10 mouse cellular contexts compared by ENCODE assay signal in the genomic region with DNA sequence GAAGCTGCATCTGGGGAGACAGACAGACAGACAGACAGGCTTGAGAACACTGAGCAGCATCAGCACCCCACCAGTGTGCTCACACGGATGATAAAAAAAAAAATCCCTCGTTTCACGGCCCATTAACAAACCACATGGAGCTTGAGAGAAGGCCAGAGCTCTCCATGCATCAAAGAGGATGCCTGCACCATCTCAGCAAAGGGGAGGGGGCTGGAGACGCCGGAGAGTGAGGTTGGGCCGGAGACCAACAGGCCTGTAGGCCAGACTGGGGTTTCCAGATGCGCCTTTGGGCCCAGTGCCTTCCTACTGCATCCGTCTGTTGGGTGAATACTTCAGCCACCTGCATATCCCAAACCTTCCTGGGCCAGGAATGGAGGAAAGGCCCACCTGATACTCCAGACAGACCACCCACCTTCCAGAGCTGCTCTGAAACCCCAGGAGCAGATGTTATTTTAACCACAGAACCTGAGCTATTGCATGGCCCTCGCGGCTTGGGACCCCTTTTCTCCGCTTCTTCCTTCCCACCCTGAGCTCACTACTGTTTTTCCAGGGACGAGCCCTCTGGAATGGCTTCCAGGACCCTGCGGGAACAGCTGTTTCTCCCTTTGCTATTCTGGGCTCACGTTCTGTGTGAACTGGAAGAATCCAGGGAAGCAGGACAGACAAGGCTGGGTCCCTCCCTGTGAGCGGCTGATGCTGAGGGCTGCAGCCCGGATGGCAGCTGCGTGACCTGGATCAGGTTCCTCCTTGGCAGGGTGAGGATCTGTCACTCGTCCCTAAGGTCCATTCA.
A peak's percentile ranks its signal among the peaks of the same experiment; 100 is the strongest.
DNase-seq lines count a peak whose midpoint lies in the region; ATAC-seq and TF ChIP-seq lines count a peak whose summit lies in the region.
"Had no signal": no experiment of that assay in that cellular context is flagged by ENCODE, and none has a peak within 500 bp of the region (broad histone marks: within the 10 kb centered on the region; RNA-seq: fewer than 3 reads in every experiment).

No protein-coding gene starts in this region.

- no peak for ATAC-seq in liver, embryonic 12.5 days
- no peak for ATAC-seq in liver, postnatal 0 days
- ATAC-seq in hindbrain, embryonic 16.5 days, result peak; percentile 37; the same call in 1 of the 2 replicates

- peaks cover 53% of the 10 kb centered on the region for H3K4me1 ChIP-seq in liver, embryonic 12.5 days
- H3K4me1 ChIP-seq in liver, postnatal 0 days (ENCODE audit: insufficient read depth), result peaks cover 28% of the 10 kb centered on the region
- peaks cover 15% of the 10 kb centered on the region for H3K4me1 ChIP-seq in hindbrain, embryonic 16.5 days (ENCODE audit: control insufficient read depth, insufficient read depth, low read depth, low read length)

- no peak overlapping the region for H3K9ac ChIP-seq in liver, embryonic 12.5 days
- H3K9ac ChIP-seq in liver, postnatal 0 days (replicated peaks), result no peak overlapping the region
- no peak overlapping the region for H3K9ac ChIP-seq in hindbrain, embryonic 16.5 days (ENCODE audit: low read depth, low read length)

- WGBS in liver, embryonic 12.5 days (ENCODE audit: insufficient replicate concordance), result 78% methylated on average over 18 of the region's 18 CpGs
- 83% methylated on average over 18 of the region's 18 CpGs for WGBS in liver, postnatal 0 days (ENCODE audit: insufficient replicate concordance)
- 45% methylated on average over 18 of the region's 18 CpGs for WGBS in hindbrain, embryonic 16.5 days

- no peak overlapping the region for H3K4me2 ChIP-seq in liver, embryonic 12.5 days
- no peak overlapping the region for H3K4me2 ChIP-seq in liver, postnatal 0 days (ENCODE audit: low read depth, low read length)
- no peak overlapping the region for H3K4me2 ChIP-seq in hindbrain, embryonic 16.5 days (ENCODE audit: low read length)

- no peaks in the 10 kb centered on the region for H3K27me3 ChIP-seq in liver, embryonic 12.5 days (replicated peaks)
- H3K27me3 ChIP-seq in liver, postnatal 0 days (ENCODE audit: insufficient read depth, low read length), result no peaks in the 10 kb centered on the region
- H3K27me3 ChIP-seq in hindbrain, embryonic 16.5 days (replicated peaks; ENCODE audit: control insufficient read depth, insufficient read depth, low read length), result no peaks in the 10 kb centered on the region

- 0 out of 2 replicates have a peak overlapping the region, but pooled peaks have one; percentile 12 for H3K27ac ChIP-seq in liver, embryonic 12.5 days
- H3K27ac ChIP-seq in liver, postnatal 0 days (ENCODE audit: low read depth), result no peak overlapping the region
- H3K27ac ChIP-seq in hindbrain, embryonic 16.5 days (ENCODE audit: low read depth, low read length), result peak overlapping the region; percentile 8; the same call in 1 of the 2 replicates

- H3K36me3 ChIP-seq in liver, embryonic 12.5 days, result no peaks in the 10 kb centered on the region
- no peaks in the 10 kb centered on the region for H3K36me3 ChIP-seq in liver, postnatal 0 days (replicated peaks; ENCODE audit: insufficient read depth, low read length)
- no peaks in the 10 kb centered on the region for H3K36me3 ChIP-seq in hindbrain, embryonic 16.5 days (ENCODE audit: control insufficient read depth, insufficient read depth, low read length)
- H3K36me3 ChIP-seq: G1E had no signal

- DNase-seq in liver, postnatal 0 days, result no peak
- DNase-seq in gastrocnemius, postnatal 10 days, result peak; percentile 59
- peak; percentile 67 for DNase-seq in skeletal muscle tissue, adult 2 months (ENCODE audit: low read depth, low spot score)
- DNase-seq in Muller cell, postnatal 12 days (ENCODE audit: inconsistent ontology term), result no peak
- DNase-seq in thymus, postnatal 36 days, result no peak
- DNase-seq in kidney, adult 9 months, result no peak
- DNase-seq: thymus, adult 18-20 months had no signal

- TF ChIP-seq CTCF in liver, postnatal 0 days (IDR thresholded peaks at IDR 0.05; ENCODE audit: low read depth), result no peak

- no peaks in the 10 kb centered on the region for H3K9me3 ChIP-seq in liver, embryonic 12.5 days (replicated peaks)
- no peaks in the 10 kb centered on the region for H3K9me3 ChIP-seq in liver, postnatal 0 days (ENCODE audit: low read length)
- H3K9me3 ChIP-seq in hindbrain, embryonic 16.5 days (ENCODE audit: control insufficient read depth, low read length), result no peaks in the 10 kb centered on the region
- H3K9me3 ChIP-seq: G1E had no signal

- no peak overlapping the region for H3K4me3 ChIP-seq in liver, embryonic 12.5 days
- H3K4me3 ChIP-seq in liver, postnatal 0 days (ENCODE audit: low read depth, low read length), result no peak overlapping the region
- no peak overlapping the region for H3K4me3 ChIP-seq in hindbrain, embryonic 16.5 days (ENCODE audit: low read length)

- TF ChIP-seq EP300 in liver, postnatal 0 days (IDR thresholded peaks at IDR 0.05; ENCODE audit: low read depth), result no peak

Comparison
In these comparisons a context has a peak if more than half of its experiments do, and no peak if none do; other contexts are left out.
1. DNase-seq: peak in gastrocnemius, postnatal 10 days (single experiment) and skeletal muscle tissue, adult 2 months (single experiment); none in liver, postnatal 0 days (single experiment), Muller cell, postnatal 12 days (single experiment), thymus, postnatal 36 days (0 of 2) and kidney, adult 9 months (single experiment).